Mouse (Mus musculus) kidney, adult 8-10 months (tissue): ENCODE measurements around the gene Fbxl17.
A peak's percentile ranks its signal among the peaks of the same experiment; 100 is the strongest.

Experiments used
- DNase-seq, 2 experiments: peaks; one replicate each; pipeline ENCODE4 v3.0.0; 2022

Fbxl17 gene

DNA sequence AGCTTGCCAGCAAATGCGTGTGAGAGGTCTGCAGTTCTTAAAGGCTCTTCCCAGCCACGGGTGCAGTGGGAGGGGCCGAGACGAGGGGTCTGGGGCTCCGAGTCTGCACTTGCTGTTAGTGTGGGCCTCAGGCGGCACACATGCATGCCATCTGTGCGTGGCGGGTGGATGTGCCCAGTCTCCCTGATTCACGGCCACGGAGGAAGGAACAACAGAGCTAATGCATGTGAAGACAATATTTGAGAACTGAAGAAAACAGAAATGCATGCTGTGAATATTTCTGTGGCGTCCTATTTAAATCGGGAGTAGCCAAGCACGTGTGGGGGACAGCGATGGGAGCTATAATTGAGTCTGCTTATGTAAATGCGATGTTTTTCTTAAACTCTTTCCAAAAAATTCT is 474.6 kb downstream of the Fbxl17 start:
- DNase-seq, result no peak

GRCm38 (mm10) chr17:63017605-63018167 is 482.1 kb downstream of the Fbxl17 start:
- no peak for DNase-seq

DNA sequence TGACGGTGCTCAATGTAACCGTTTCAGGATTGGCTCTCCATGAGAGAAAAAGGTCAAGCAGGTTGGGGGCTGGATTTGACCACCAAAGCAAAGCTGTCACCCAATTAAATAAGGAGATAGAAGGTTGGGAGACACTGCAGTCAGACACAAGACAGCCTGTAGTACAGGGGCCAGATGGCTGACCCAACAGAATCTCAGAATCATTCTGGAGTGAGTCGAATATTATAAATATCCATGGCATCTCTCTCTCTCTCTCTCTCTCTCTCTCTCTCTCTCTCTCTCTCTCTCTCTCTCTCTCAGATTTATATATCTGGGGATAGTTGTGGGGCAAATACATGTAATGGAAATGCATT is 487.3 kb downstream of the Fbxl17 start:
- DNase-seq, result no peak

GRCm38 (mm10) chr17:63011893-63012570 is 487.8 kb downstream of the Fbxl17 start:
- peak; percentile 2 to 3 for DNase-seq

GRCm38 (mm10) chr17:63010830-63011229 is 489.0 kb downstream of the Fbxl17 start:
- no peak for DNase-seq

GRCm38 (mm10) chr17:63008788-63009187 is 491.0 kb downstream of the Fbxl17 start:
- DNase-seq, result no peak

DNA sequence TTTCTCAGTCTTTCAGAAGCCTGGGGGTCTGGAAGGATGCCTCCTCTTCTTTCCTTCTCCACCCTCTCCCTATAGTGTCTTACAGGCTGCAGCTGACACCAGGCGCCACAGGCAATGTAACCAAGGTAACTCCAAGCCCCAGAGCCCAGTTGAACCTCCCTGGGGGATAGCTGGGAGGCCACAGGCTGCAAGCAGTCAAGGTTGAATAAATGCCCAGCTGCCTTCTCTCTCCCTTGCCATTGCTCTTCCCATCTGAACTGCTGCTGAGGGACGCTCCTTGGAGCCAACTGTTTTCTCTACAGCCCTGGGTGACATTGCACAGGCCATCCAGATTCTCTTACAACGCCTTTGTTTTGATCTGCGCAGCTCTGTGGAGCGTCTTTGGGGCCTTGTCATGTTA is 491.5 kb downstream of the Fbxl17 start:
- no peak for DNase-seq

DNA sequence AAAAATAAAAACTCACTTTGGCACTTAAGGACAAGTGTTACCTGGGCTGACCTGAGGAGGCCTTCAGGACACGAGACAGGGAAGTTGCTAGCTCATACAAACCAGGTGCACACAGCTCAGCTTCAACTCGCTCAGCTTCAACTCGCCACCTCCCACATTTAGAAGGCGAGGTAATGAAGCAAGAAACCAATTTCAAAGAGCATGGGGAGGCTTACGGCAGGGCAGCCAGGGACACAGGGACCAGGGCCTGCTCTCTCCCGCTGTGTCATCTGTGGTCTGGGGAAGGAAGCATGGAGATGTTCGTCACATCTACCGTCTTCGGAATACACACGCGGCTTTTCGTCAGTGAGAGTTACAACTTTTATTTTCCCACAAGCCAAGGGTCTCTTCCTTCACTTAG is 491.9 kb downstream of the Fbxl17 start:
- DNase-seq, result no peak
